Mouse (Mus musculus) CD4-positive helper T cell, adult 2 months (primary cell): ENCODE data around the gene Rpl39.
"Not testable (repeated sequence)": the region's sequence is repeated elsewhere in the genome, so short reads cannot be mapped to it uniquely, and the experiment has no call there.

ENCODE experiments used
- DNase-seq: peaks from one replicate; pipeline ENCODE4 v3.0.0-alpha.2; 2012; ENCODE audit warnings: low read depth, missing footprints, low spot score

The Rpl39 gene

GRCm38 (mm10) chrX:37084927-37085660 lies at the start of gene Rpl39:
Gene Rpl39, minus strand, starts transcription at chrX:37085402.
- peak; percentile 93 for DNase-seq

DNA sequence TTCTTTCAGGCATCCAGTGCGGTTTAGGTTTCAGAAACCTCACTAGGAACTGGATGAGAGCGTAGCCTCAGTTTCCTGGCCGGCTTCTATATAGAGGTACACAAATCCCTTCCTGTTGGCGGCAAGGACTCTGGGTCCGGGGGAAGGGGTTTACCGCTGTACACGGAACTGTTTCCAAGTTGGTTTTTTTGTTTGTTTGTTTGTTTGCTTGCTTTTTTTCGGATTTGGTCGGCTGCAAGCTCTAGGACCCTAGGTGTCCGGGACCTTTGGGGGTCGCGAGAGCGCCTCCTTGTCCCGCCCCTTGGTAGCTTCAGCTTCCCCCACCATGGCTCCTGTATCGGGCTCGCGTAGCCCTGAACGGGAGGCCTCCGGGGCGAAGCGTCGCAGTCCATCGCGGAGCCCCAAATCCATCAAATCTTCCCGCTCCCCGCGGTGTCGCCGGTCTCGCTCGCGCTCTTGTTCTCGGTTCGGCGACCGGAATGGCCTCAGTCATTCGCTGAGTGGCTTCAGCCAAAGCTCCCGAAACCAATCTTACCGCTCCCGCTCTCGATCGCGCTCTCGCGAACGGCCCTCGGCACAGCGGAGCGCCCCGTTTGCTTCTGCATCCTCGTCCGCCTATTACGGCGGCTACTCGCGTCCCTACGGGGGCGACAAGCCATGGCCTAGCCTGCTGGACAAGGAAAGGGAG lies 41.6 kb upstream of the Rpl39 start, which contains the start of gene Nkap:
Gene Nkap (plus strand): TSS at position 125 of the 688 bp plus-strand sequence.
- peak; percentile 87 for DNase-seq

DNA sequence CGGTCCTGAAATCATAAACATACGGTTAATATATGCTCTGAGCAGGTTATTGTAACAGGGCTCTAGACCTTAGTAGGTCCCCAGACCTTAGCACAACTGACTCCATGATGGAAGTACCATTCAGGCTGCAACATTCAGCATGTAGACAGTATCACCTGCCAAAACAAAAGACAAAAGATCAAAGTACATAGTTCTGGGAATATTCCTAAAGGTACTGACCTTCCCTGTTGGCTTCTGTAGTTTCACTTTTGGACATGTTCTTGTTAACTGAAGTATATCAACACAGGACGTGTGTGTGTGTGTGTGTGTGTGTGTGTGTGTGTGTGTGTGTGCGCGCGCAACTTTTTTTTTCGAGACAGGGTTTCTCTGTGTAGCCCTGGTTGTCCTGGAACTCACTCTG lies 40.3 kb upstream of the Rpl39 start:
- DNase-seq = no peak

GRCm38 (mm10) chrX:37120212-37120611 lies 35.0 kb upstream of the Rpl39 start:
- DNase-seq = no peak

GRCm38 (mm10) chrX:37119585-37119984 lies 34.4 kb upstream of the Rpl39 start:
- no peak for DNase-seq

DNA sequence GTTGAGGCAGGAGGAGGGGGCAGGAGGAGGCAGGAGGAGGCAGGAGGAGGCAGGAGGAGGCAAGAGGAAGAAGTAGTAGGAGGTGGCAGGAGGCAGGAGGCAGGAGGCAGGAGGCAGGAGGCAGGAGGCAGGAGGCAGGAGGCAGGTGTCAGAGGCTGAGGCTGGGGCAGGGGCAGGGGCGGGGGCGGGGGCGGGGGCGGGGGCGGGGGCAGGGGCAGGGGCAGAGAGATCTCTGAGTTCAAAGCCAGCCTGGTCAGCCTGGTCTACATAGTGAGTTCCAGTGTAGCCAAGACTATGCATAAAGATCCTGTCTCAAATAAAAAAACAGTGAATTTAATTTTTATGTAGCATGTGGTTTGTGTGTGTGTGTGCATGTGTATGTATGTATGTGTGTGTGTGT lies 31.9 kb upstream of the Rpl39 start:
- no peak for DNase-seq

DNA sequence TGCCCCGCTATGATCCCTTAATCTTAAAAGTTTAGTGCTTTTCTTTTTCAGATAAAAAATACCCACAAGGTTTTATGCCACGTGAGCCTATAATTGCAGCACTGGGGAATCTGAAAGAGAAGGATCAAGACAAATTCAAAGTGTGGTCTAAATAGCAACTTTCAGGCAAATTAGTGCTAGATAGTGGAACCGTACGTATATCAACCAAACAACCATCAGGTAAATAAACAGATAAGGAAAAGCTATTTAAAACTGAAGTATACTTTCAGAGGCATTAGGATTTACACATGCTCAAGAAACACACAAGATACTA lies 25.6 kb upstream of the Rpl39 start:
- DNase-seq = no peak

DNA sequence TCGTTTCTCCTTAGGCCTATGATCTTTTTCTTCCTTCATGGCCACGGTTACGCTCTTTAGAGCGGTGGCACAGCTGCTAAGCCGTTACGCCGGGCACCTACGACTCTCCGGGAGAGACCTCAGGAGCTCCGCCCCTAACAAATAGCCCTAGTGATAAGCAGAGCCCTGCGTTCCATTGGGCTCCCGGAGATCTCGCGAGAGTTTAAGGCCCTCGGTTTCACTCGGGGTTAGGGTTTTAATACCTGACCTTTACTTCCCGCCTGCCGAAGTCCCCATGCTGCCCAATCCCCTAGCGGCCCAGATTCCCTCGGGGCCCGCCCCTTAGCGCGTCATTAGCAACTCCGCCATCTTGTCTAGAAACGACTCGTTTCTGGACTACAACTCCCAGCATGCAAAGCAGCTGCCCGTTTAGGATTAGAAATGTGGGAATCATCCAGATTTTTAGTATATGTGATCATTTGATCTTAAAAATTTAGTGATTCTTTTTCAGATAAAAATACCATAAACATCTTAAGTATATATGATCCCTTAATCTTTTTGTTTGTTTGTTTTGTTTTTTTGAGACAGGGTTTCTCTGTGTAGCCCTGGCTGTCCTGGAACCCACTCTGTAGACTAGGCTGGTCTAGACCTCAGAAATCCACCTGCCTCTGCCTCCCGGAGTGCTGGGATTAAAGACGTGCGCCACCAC lies 25.1 kb upstream of the Rpl39 start, which contains the start of gene Upf3b:
Gene Upf3b (minus strand): TSS at position 130 of the 688 bp plus-strand sequence.
- peak; percentile 97 for DNase-seq

DNA sequence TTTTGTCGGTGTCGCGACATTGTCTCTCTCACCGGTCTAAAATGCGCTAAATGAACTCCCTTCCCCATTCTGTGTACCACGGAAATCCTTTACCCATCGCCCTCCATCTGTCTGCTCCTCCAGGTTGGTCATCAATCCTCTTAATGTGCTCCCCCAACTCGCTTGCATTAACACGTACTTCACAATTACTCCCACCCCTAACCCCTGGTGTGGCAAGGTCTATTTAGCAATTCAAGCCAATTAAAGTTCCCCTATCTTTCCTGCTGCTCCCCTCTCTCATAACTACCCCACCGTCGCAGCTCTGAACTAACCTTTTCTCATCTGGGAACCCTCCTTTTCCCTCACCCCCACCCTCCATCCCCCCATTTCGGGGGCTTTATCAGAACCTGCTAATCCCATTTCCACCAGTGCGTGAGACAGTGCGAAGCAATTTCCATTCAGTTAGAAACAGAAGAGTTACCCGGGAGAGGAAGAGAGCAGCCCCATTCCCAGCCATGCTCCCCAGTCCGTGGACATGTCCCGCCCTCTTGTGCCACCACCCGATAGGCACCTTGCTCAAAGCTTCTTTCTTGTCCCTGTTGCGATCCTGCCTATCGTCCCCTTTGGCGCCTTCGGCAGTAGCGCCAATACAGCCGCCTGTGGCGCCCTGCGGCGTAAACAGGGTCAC lies 24.5 kb upstream of the Rpl39 start:
- no peak for DNase-seq

GRCm38 (mm10) chrX:37103826-37104225 lies 18.6 kb upstream of the Rpl39 start:
- no peak for DNase-seq

GRCm38 (mm10) chrX:37098681-37099080 lies 13.5 kb upstream of the Rpl39 start:
- DNase-seq = no peak

DNA sequence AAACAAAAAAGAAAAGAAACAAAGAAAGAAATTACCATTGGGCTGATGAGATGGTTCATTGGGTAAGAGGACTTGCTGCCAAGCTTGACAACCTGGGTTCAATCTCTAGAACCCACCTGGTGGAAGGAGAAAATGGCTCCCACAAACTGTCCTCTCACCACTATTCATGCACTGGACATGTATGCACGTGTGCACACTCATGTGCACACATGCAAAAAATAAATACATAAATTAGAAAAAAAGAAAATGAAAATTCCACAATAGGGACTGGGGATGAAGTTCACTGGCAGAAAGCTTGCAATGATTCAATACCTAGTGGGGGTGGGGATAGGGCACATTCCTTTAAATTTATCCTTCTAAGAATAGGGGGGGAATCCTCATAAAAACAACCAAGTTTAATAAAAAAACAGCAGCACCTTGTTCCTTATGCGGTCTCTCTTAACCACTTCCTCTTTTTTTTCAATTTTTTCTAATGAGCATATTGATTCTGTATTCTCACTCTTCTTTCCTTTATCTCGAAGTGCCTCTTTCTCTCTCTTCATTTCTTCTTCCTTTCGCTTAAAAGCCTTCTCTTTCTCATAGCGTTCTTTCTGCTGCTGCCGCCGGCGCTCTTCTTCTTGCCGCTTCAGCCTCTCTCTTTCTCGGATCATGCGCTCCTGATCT lies 10.0 kb upstream of the Rpl39 start:
- DNase-seq = no peak

DNA sequence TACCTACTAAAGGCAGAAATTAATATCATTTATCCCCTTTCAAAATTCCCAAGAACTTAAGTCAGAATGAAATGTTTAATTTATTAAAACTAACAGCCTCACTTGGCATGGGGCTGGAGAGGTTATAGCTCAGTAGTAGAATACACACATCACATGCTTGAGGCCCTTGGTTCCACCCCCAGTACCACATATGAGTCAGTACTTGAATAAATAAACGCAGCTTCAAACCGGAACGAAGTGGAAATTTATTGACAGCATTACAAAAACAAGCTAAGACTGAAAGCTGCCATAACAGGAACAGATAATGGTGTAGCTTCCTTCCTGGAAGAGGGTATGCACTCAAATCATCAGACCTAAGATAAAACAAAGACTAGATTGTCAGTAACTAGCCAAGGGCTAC lies 6.3 kb upstream of the Rpl39 start:
- DNase-seq = no peak

DNA sequence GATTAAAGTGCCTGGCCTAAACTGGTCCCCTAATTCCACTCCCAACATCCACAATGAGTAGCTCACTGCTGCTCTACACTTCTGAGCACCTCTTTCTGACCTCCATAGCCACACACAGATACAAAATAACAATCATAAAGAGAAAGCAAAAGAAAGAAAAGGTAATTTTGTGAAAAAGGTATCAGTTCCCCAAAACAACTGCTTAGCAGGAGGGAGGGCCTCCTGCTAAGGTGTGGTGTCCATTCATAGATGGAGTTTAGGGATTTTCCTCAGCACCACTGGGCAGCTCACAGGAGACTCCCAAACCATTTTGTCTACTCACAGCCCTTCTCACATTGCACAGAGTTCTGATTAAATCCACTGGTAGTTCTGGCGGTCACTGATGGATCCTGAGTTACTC lies 3.6 kb upstream of the Rpl39 start:
- DNase-seq = no peak

DNA sequence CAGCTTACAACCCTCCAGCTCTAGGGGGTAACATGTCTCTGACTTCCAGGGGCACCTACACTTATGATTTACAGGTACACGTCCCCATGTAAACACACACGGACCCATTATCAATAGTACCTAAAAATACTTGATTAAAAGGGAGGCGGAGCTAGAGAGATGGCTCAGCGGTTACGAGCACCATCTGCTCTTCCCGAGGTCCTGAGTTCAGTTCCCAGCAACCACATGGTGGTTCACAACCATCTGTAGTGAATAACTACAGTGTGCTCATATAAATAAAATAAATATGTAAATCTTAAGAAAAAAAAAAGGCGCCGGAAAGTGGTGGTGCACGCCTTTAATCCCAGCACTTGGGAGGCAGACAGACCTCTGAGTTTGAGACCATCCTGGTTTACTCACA lies 463 bp upstream of the Rpl39 start:
- DNase-seq = no peak

DNA sequence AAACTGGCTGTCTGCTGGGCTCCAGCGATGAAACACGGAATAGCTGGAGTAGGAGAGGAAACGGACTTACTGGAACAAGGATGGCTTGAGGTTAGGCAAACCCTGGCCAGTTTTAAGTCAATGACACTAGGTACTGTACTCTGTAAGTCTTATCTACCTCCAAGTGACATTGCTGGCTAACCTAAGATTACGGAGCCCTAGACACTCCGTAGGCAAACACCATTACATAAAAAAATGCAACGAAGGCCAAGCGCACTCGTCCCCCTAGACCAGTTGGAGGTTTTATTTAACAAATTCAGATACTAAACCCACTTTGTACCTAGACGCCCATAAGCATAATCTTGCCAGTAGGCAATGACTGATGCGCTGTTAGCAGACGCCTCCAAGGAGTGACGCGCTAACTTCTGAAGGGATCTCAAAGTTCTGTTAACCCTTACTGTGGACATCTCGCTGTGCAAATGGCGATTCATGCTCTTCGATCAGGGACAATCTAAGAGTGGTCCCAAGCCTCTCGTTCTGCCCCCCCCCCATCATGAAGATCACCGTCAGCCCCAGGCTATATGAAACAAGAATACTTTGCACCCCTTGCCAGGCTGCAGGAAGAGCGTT lies 780 bp downstream of the Rpl39 start:
- DNase-seq = no peak

DNA sequence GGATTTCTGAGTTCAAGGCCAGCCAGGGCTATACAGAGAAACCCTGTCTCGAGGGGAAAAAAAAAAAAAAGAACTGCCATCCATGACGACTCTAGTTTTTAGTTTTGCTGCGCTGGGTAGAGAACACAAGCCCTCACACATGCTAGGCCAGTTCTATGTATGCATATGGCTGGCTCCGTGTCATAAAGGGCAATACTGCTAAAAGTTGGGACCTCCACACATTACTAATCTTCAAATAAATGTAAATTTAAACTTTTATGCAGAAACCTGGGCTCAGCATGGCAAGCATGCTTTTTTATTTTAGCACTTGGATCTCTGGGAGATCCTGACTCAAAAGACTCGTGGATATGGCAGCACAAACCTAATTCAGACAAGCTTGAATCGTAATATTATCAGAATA lies 4.0 kb downstream of the Rpl39 start:
- DNase-seq = no peak

GRCm38 (mm10) chrX:37080345-37080744 lies 4.9 kb downstream of the Rpl39 start:
- DNase-seq = not testable (repeated sequence)

GRCm38 (mm10) chrX:37076651-37077050 lies 8.6 kb downstream of the Rpl39 start:
- DNase-seq = no peak

DNA sequence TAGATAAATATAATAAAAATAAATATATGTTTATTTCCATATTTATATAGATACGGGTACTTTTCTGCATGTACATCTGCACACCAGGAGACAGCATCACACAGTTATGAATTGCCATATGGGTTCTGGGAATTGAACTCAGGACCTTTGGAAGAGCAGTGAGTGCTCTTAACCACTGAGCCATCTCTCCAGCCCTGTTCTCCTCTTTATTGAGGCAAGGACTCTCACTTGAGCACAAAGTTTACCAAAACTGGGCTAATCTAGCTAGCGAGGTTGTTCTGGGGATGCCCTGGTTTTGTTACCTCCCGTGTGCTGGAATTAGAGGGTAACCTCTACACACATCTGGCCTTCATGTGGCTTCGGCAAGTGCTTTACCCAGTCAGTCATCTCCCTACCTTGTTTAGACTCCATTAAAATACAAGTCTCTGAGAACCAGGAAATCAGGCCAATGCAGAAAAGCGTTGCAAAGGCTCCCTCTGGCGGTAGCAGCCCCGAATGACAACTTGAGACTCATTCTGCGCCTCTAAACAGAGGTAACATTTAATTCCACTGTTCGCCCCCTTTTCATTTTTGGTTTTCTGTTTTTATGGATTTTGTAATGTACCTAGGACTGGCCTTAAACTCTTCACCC lies 10.8 kb downstream of the Rpl39 start:
- DNase-seq = peak; percentile 61

DNA sequence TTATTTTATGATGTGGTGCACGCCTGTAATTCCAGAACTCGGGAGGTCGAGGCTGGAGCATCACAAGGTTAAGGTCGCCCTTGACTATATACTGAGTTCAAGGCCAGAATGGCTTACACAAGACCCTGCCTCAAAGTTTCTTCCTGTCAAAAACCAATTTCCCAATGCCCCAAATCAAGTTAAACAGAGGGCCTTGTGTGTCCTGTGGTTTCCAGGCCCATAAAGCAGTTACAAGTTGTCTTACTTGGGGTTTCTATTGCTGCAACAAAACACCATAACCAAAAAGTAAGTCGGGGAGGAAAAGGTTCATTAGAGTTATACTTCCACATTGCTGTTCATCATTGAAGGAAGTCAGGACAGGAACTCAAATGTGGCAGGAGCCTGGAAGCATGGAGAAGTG lies 16.4 kb downstream of the Rpl39 start:
- DNase-seq = no peak
